Mouse (Mus musculus) megakaryocyte, embryonic 14.5 days (primary cell): ENCODE data around the gene Nelfe.

Experiments
- FLI1 ChIP-seq: IDR thresholded peaks from 2 replicates; pipeline ENCODE4 v1.6.1; 2012; ENCODE audit warnings: low read length, inconsistent platforms, mixed read lengths
- GATA1 ChIP-seq: IDR thresholded peaks from 3 replicates; pipeline ENCODE4 v1.6.1; 2012; ENCODE audit warnings: mixed read lengths, low read length, inconsistent platforms, borderline replicate concordance

DNA sequence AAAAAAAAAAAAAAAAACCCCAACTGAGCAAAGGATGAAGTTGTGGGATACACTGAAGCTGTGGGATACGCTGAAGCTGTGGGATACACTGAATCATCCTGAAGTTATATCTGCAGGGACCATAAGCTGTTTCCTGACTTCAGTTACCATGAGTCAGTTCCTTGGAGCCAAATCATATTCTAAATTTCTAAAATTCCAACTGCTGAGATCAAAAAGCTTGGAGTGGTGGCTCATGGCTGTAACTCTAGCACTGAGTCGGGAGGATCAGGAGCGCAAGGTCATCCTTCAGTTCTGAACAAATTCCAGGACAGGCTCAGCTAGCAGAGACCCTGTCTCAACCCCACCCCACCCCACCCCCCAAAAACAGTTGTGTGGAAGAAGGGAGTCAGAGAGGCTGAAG lies 35.4 kb downstream of the Nelfe start:
- TF ChIP-seq FLI1 (no peak), GATA1 (no peak)
